Mouse (Mus musculus): ENCODE measurements around the gene Stmn3. TPM values are rescaled to one million over a fixed set of nuclear protein-coding genes. Genes with fewer than 3 reads are reported as not detected.

The Stmn3 gene
- polyA plus RNA-seq, 2 experiments, result 0.06 to 0.09 TPM

DNA sequence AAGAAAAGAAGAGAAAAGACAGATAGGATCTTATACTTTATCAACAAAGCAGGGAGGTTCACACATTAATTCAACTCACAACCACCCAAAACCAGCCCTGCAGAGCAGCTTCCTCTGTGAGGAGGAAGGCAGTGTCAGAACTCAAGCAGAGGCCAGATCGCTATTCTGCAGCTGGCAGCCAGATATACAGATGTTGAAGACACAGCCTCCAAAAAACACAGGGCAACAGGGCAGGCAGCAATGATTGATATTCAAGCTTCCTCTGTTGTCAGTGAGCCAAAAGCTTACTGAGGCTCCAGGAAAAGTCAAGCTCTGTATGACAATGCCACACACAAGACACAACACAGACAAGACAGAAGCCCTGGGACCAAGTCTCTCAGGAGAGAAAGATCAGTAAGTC lies 37.5 kb downstream of the Stmn3 start:
- Histone ChIP-seq H3K27ac (no peak overlapping the region), H3K4me1 (replicated peaks; ENCODE audit: control insufficient read depth in 2 of 2, insufficient read depth in 2 of 2, low read length in 1 of 2) (peaks cover 0 to 5% of the 10 kb centered on the region in 2 experiments; a peak in 2 of 4 replicates), H3K9ac (replicated peaks) (no peak overlapping the region), H3K27me3 (ENCODE audit: control insufficient read depth, insufficient read depth, low read length) (no peaks in the 10 kb centered on the region), H3K9me3 (ENCODE audit: control insufficient read depth, low read length) (no peaks in the 10 kb centered on the region), H3K4me3 (ENCODE audit: insufficient read depth in 1 of 2, low read depth in 2 of 2, low read length in 2 of 2) (no peak overlapping the region), H3K4me2 (ENCODE audit: low read depth) (no peak overlapping the region), H3K36me3 (replicated peaks; ENCODE audit: control insufficient read depth, insufficient read depth, low read depth) (peaks cover 40% of the 10 kb centered on the region)
- no peak for DNase-seq (ENCODE audit: low read depth in 3 of 3, low spot score in 3 of 3)
- TF ChIP-seq CTCF (IDR thresholded peaks at IDR 0.05; ENCODE audit: low read depth), result no peak
- TF ChIP-seq EP300 (IDR thresholded peaks at IDR 0.05; ENCODE audit: low read depth), result no peak
- WGBS (ENCODE audit: insufficient replicate concordance), result 62% methylated on average over 1 of the region's 1 CpGs
- no peak for ATAC-seq (ENCODE audit: insufficient read depth)

- no peak overlapping the region for H3K9ac ChIP-seq (replicated peaks)
- H3K9me3 ChIP-seq (ENCODE audit: control insufficient read depth, low read length), result no peaks in the 10 kb centered on the region
- no peak for DNase-seq (ENCODE audit: low read depth in 3 of 3, low spot score in 3 of 3)
- no peak overlapping the region for H3K4me2 ChIP-seq (ENCODE audit: low read depth)
- no peaks in the 10 kb centered on the region for H3K27me3 ChIP-seq (ENCODE audit: control insufficient read depth, insufficient read depth, low read length)
- 60% methylated on average over 4 of the region's 4 CpGs for WGBS (ENCODE audit: insufficient replicate concordance)
- ATAC-seq (ENCODE audit: insufficient read depth), result no peak
- H3K36me3 ChIP-seq (replicated peaks; ENCODE audit: control insufficient read depth, insufficient read depth, low read depth), result peaks cover 53% of the 10 kb centered on the region
- no peak overlapping the region for H3K27ac ChIP-seq
- H3K4me3 ChIP-seq (ENCODE audit: insufficient read depth in 1 of 2, low read depth in 2 of 2, low read length in 2 of 2), result no peak overlapping the region
- TF ChIP-seq CTCF (IDR thresholded peaks at IDR 0.05; ENCODE audit: low read depth), result no peak
- H3K4me1 ChIP-seq (replicated peaks; ENCODE audit: control insufficient read depth in 2 of 2, insufficient read depth in 2 of 2, low read length in 1 of 2), result peaks cover 0 to 5% of the 10 kb centered on the region in 2 experiments; a peak in 2 of 4 replicates
Measured at GRCm38 (mm10) chr2:181274639-181275038, 39.7 kb downstream of the Stmn3 start.

- DNase-seq (ENCODE audit: low read depth in 3 of 3, low spot score in 3 of 3), result no peak
- Histone ChIP-seq H3K9me3 (ENCODE audit: control insufficient read depth, low read length) (no peaks in the 10 kb centered on the region), H3K27ac (no peak overlapping the region), H3K27me3 (ENCODE audit: control insufficient read depth, insufficient read depth, low read length) (no peaks in the 10 kb centered on the region), H3K4me1 (replicated peaks; ENCODE audit: control insufficient read depth in 2 of 2, insufficient read depth in 2 of 2, low read length in 1 of 2) (peaks cover 0 to 5% of the 10 kb centered on the region in 2 experiments; a peak in 2 of 4 replicates), H3K36me3 (replicated peaks; ENCODE audit: control insufficient read depth, insufficient read depth, low read depth) (peaks cover 56% of the 10 kb centered on the region), H3K9ac (replicated peaks) (no peak overlapping the region), H3K4me2 (ENCODE audit: low read depth) (no peak overlapping the region), H3K4me3 (ENCODE audit: insufficient read depth in 1 of 2, low read depth in 2 of 2, low read length in 2 of 2) (no peak overlapping the region)
- ATAC-seq (ENCODE audit: insufficient read depth), result no peak
- WGBS (ENCODE audit: insufficient replicate concordance), result 92% methylated on average over 2 of the region's 2 CpGs
- TF ChIP-seq EP300 (IDR thresholded peaks at IDR 0.05; ENCODE audit: low read depth), result no peak
- no peak for TF ChIP-seq CTCF (IDR thresholded peaks at IDR 0.05; ENCODE audit: low read depth)
Measured at GRCm38 (mm10) chr2:181273829-181274228, 40.5 kb downstream of the Stmn3 start.

GRCm38 (mm10) chr2:181272092-181272491 lies 42.2 kb downstream of the Stmn3 start:
- peaks cover 49% of the 10 kb centered on the region for H3K36me3 ChIP-seq (replicated peaks; ENCODE audit: control insufficient read depth, insufficient read depth, low read depth)
- no peak for DNase-seq (ENCODE audit: low read depth in 3 of 3, low spot score in 3 of 3)
- WGBS (ENCODE audit: insufficient replicate concordance), result 77% methylated on average over 2 of the region's 2 CpGs

DNA sequence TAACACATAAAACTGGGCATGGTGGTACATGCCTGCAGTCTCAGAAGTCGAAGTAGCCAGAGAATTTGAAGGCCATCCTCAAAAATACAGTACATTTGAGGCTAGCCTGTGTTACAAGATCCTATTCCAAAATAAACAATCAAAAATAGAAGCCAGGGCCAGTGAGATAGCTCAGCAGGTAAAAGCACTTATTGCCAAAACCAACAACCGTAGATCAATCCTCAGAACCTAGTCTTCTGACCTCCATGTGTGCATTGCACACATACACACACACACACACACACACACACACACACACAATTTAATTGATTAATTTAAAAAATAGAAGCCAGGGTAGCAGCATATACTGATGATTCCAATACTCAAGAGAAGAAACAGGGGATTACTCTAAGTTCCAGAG lies 47.5 kb downstream of the Stmn3 start:
- Histone ChIP-seq H3K9me3 (ENCODE audit: control insufficient read depth, low read length) (no peaks in the 10 kb centered on the region), H3K36me3 (replicated peaks; ENCODE audit: control insufficient read depth, insufficient read depth, low read depth) (peaks cover 58% of the 10 kb centered on the region), H3K9ac (replicated peaks) (no peak overlapping the region), H3K27me3 (ENCODE audit: control insufficient read depth, insufficient read depth, low read length) (no peaks in the 10 kb centered on the region), H3K4me2 (ENCODE audit: low read depth) (no peak overlapping the region), H3K27ac (no peak overlapping the region), H3K4me1 (replicated peaks; ENCODE audit: control insufficient read depth in 2 of 2, insufficient read depth in 2 of 2, low read length in 1 of 2) (no peaks in the 10 kb centered on the region), H3K4me3 (ENCODE audit: insufficient read depth in 1 of 2, low read depth in 2 of 2, low read length in 2 of 2) (no peak overlapping the region)
- WGBS (ENCODE audit: insufficient replicate concordance), result 85% methylated on average over 2 of the region's 2 CpGs
- DNase-seq (ENCODE audit: low read depth in 3 of 3, low spot score in 3 of 3) (no peak), ATAC-seq (ENCODE audit: insufficient read depth) (no peak)
- no peak for TF ChIP-seq CTCF (IDR thresholded peaks at IDR 0.05; ENCODE audit: low read depth)
- no peak for TF ChIP-seq EP300 (IDR thresholded peaks at IDR 0.05; ENCODE audit: low read depth)

More at GRCm38 (mm10) chr2:181272092-181272491, 42.2 kb downstream of the Stmn3 start:
- H3K27ac ChIP-seq, result no peak overlapping the region
- ATAC-seq (ENCODE audit: insufficient read depth), result no peak
- peaks cover 0 to 3% of the 10 kb centered on the region in 2 experiments; a peak in 1 of 4 replicates for H3K4me1 ChIP-seq (replicated peaks; ENCODE audit: control insufficient read depth in 2 of 2, insufficient read depth in 2 of 2, low read length in 1 of 2)
- no peak overlapping the region for H3K4me3 ChIP-seq (ENCODE audit: insufficient read depth in 1 of 2, low read depth in 2 of 2, low read length in 2 of 2)
- no peak overlapping the region for H3K4me2 ChIP-seq (ENCODE audit: low read depth)
- H3K9ac ChIP-seq (replicated peaks), result no peak overlapping the region
- no peaks in the 10 kb centered on the region for H3K27me3 ChIP-seq (ENCODE audit: control insufficient read depth, insufficient read depth, low read length)
- H3K9me3 ChIP-seq (ENCODE audit: control insufficient read depth, low read length), result no peaks in the 10 kb centered on the region
- TF ChIP-seq EP300 (IDR thresholded peaks at IDR 0.05; ENCODE audit: low read depth), result no peak
- no peak for TF ChIP-seq CTCF (IDR thresholded peaks at IDR 0.05; ENCODE audit: low read depth)

Other genes starting within 250 kb of the Stmn3 start
- 0.06 and 0.16 TPM in 2 replicates for gene Kcnq2, start 179.2 kb downstream of the Stmn3 start, polyA plus RNA-seq (2012; rRNA removed)
- gene Kcnq2, start 179.2 kb downstream of the Stmn3 start, polyA plus RNA-seq (2014; fragmentation: Nextera tagmentation; extraction: Ambion mirVana), result 0.06 and 0.08 TPM in 2 replicates
- gene Eef1a2, start 157.5 kb downstream of the Stmn3 start, polyA plus RNA-seq (2012; rRNA removed), result 0.06 TPM in 1 of 2 replicates, not detected in the other
- gene Eef1a2, start 157.5 kb downstream of the Stmn3 start, polyA plus RNA-seq (2014; fragmentation: Nextera tagmentation; extraction: Ambion mirVana), result not detected in 2 replicates
- 44.6 and 63.1 TPM in 2 replicates for gene Ppdpf, start 127.3 kb downstream of the Stmn3 start, polyA plus RNA-seq (2012; rRNA removed)
- 115 TPM in 2 replicates for gene Ppdpf, start 127.3 kb downstream of the Stmn3 start, polyA plus RNA-seq (2014; fragmentation: Nextera tagmentation; extraction: Ambion mirVana)
- 0.05 and 0.06 TPM in 2 replicates for gene Ptk6, start 111.7 kb downstream of the Stmn3 start, polyA plus RNA-seq (2012; rRNA removed)
- gene Ptk6, start 111.7 kb downstream of the Stmn3 start, polyA plus RNA-seq (2014; fragmentation: Nextera tagmentation; extraction: Ambion mirVana), result 0.05 TPM in 1 of 2 replicates, not detected in the other
- 0.15 and 0.19 TPM in 2 replicates for gene Srms, start 101.3 kb downstream of the Stmn3 start, polyA plus RNA-seq (2012; rRNA removed)
- 0.22 and 0.39 TPM in 2 replicates for gene Srms, start 101.3 kb downstream of the Stmn3 start, polyA plus RNA-seq (2014; fragmentation: Nextera tagmentation; extraction: Ambion mirVana)
- 0.22 and 0.25 TPM in 2 replicates for gene Fndc11, start 94.5 kb downstream of the Stmn3 start, polyA plus RNA-seq (2012; rRNA removed)
- 0.14 and 0.24 TPM in 2 replicates for gene Fndc11, start 94.5 kb downstream of the Stmn3 start, polyA plus RNA-seq (2014; fragmentation: Nextera tagmentation; extraction: Ambion mirVana)
- gene Helz2, start 72.5 kb downstream of the Stmn3 start, polyA plus RNA-seq (2012; rRNA removed), result 4.2 and 4.6 TPM in 2 replicates
- 1.6 and 2.0 TPM in 2 replicates for gene Helz2, start 72.5 kb downstream of the Stmn3 start, polyA plus RNA-seq (2014; fragmentation: Nextera tagmentation; extraction: Ambion mirVana)
- gene Gmeb2, start 26.5 kb downstream of the Stmn3 start, polyA plus RNA-seq (2012; rRNA removed), result 11.0 and 12.2 TPM in 2 replicates
- gene Gmeb2, start 26.5 kb downstream of the Stmn3 start, polyA plus RNA-seq (2014; fragmentation: Nextera tagmentation; extraction: Ambion mirVana), result 7.6 and 10.3 TPM in 2 replicates
- 39.1 and 40.3 TPM in 2 replicates for gene Rtel1, start 5.2 kb upstream of the Stmn3 start, polyA plus RNA-seq (2012; rRNA removed)
- 26.2 and 29.3 TPM in 2 replicates for gene Rtel1, start 5.2 kb upstream of the Stmn3 start, polyA plus RNA-seq (2014; fragmentation: Nextera tagmentation; extraction: Ambion mirVana)
- 7.7 and 8.8 TPM in 2 replicates for gene Zgpat, start 50.4 kb upstream of the Stmn3 start, polyA plus RNA-seq (2012; rRNA removed)
- 8.4 and 10.5 TPM in 2 replicates for gene Zgpat, start 50.4 kb upstream of the Stmn3 start, polyA plus RNA-seq (2014; fragmentation: Nextera tagmentation; extraction: Ambion mirVana)
- gene Arfrp1, start 50.9 kb upstream of the Stmn3 start, polyA plus RNA-seq (2012; rRNA removed), result 13.3 and 21.1 TPM in 2 replicates
- gene Arfrp1, start 50.9 kb upstream of the Stmn3 start, polyA plus RNA-seq (2014; fragmentation: Nextera tagmentation; extraction: Ambion mirVana), result 14.8 and 16.9 TPM in 2 replicates
- 10.9 and 12.3 TPM in 2 replicates for gene Lime1, start 65.6 kb upstream of the Stmn3 start, polyA plus RNA-seq (2012; rRNA removed)
- gene Lime1, start 65.6 kb upstream of the Stmn3 start, polyA plus RNA-seq (2014; fragmentation: Nextera tagmentation; extraction: Ambion mirVana), result 4.0 and 4.7 TPM in 2 replicates
- 4.4 and 5.3 TPM in 2 replicates for gene Zbtb46, start 144.9 kb upstream of the Stmn3 start, polyA plus RNA-seq (2012; rRNA removed)
- 6.5 and 6.8 TPM in 2 replicates for gene Zbtb46, start 144.9 kb upstream of the Stmn3 start, polyA plus RNA-seq (2014; fragmentation: Nextera tagmentation; extraction: Ambion mirVana)
- gene Abhd16b, start 178.7 kb upstream of the Stmn3 start, polyA plus RNA-seq (2012; rRNA removed), result 0.01 TPM in 1 of 2 replicates, not detected in the other
- not detected in 2 replicates for gene Abhd16b, start 178.7 kb upstream of the Stmn3 start, polyA plus RNA-seq (2014; fragmentation: Nextera tagmentation; extraction: Ambion mirVana)
- gene Tpd52l2, start 182.6 kb upstream of the Stmn3 start, polyA plus RNA-seq (2012; rRNA removed), result 19.6 and 36.1 TPM in 2 replicates
- 78.3 and 80.5 TPM in 2 replicates for gene Tpd52l2, start 182.6 kb upstream of the Stmn3 start, polyA plus RNA-seq (2014; fragmentation: Nextera tagmentation; extraction: Ambion mirVana)
- 12.5 and 13.9 TPM in 2 replicates for gene Dnajc5, start 206.0 kb upstream of the Stmn3 start, polyA plus RNA-seq (2012; rRNA removed)
- gene Dnajc5, start 206.0 kb upstream of the Stmn3 start, polyA plus RNA-seq (2014; fragmentation: Nextera tagmentation; extraction: Ambion mirVana), result 20.0 and 23.7 TPM in 2 replicates